ENCODE assay signal across 27 mouse cellular contexts in genomic region chr2:120095171-120095570, GRCm38 (mm10). TPM values are rescaled to one million over a fixed set of nuclear protein-coding genes. Genes with fewer than 3 reads are reported as not detected.
A peak's percentile ranks its signal among the peaks of the same experiment; 100 is the strongest.
DNase-seq lines count a peak whose midpoint lies in the region; ATAC-seq and TF ChIP-seq lines count a peak whose summit lies in the region.
"Had no signal": no experiment of that assay in that cellular context is flagged by ENCODE, and none has a peak within 500 bp of the region (broad histone marks: within the 10 kb centered on the region; RNA-seq: fewer than 3 reads in every experiment).

No protein-coding gene starts in this region.

- H3K4me2 ChIP-seq in heart, embryonic 13.5 days, result no peak overlapping the region
- H3K4me2 ChIP-seq in kidney, embryonic 16.5 days (replicated peaks; ENCODE audit: low read depth, low read length), result no peak overlapping the region
- H3K4me2 ChIP-seq: embryonic facial prominence, embryonic 13.5 days; embryonic facial prominence, embryonic 15.5 days; forebrain, embryonic 12.5 days had no signal

- H3K27me3 ChIP-seq in heart, embryonic 13.5 days (replicated peaks), result no peaks in the 10 kb centered on the region
- H3K27me3 ChIP-seq in heart, embryonic 10.5 days (ENCODE audit: insufficient read depth, poor library complexity, severe bottlenecking), result no peaks in the 10 kb centered on the region
- H3K27me3 ChIP-seq in kidney, embryonic 16.5 days (ENCODE audit: insufficient read depth, low read length), result no peaks in the 10 kb centered on the region
- H3K27me3 ChIP-seq: embryonic facial prominence, embryonic 13.5 days; embryonic facial prominence, embryonic 15.5 days; forebrain, embryonic 12.5 days; Patski had no signal

- no peak for TF ChIP-seq POLR2A in bone marrow macrophage, adult 2 months (IDR thresholded peaks at IDR 0.05; ENCODE audit: borderline replicate concordance, low read depth, low read length)

- 96% methylated on average over 4 of the region's 4 CpGs for WGBS in heart, embryonic 13.5 days
- 94% methylated on average over 4 of the region's 4 CpGs for WGBS in heart, embryonic 10.5 days
- 95% methylated on average over 4 of the region's 4 CpGs for WGBS in kidney, embryonic 16.5 days

- no peak overlapping the region for H3K9ac ChIP-seq in heart, embryonic 13.5 days
- H3K9ac ChIP-seq in kidney, embryonic 16.5 days (replicated peaks; ENCODE audit: low read length), result no peak overlapping the region
- H3K9ac ChIP-seq: embryonic facial prominence, embryonic 13.5 days; embryonic facial prominence, embryonic 15.5 days; forebrain, embryonic 12.5 days had no signal

- peak; percentile 14; the same call in 1 of the 2 replicates for TF ChIP-seq CTCF in bone marrow macrophage, adult 2 months (IDR thresholded peaks at IDR 0.05; ENCODE audit: low read depth, low read length)

- no peaks in the 10 kb centered on the region for H3K9me3 ChIP-seq in heart, embryonic 13.5 days
- H3K9me3 ChIP-seq in heart, embryonic 10.5 days, result no peaks in the 10 kb centered on the region
- no peaks in the 10 kb centered on the region for H3K9me3 ChIP-seq in kidney, embryonic 16.5 days (ENCODE audit: low read length)
- H3K9me3 ChIP-seq: embryonic facial prominence, embryonic 13.5 days; embryonic facial prominence, embryonic 15.5 days; forebrain, embryonic 10.5 days; forebrain, embryonic 12.5 days; G1E had no signal

- no peak overlapping the region for H3K4me3 ChIP-seq in heart, embryonic 13.5 days
- no peak overlapping the region for H3K4me3 ChIP-seq in heart, embryonic 10.5 days
- no peak overlapping the region for H3K4me3 ChIP-seq in bone marrow macrophage, adult 2 months (ENCODE audit: insufficient read depth, low read length)
- no peak overlapping the region for H3K4me3 ChIP-seq in kidney, embryonic 16.5 days (ENCODE audit: low read length)
- H3K4me3 ChIP-seq: embryonic facial prominence, embryonic 13.5 days; embryonic facial prominence, embryonic 15.5 days; erythroblast, embryonic 14.5 days; forebrain, embryonic 10.5 days; forebrain, embryonic 12.5 days had no signal

- intact Hi-C loops in heart, postnatal 36 days (cut with DNase I), result no loop called here

- H3K4me1 ChIP-seq in heart, embryonic 13.5 days, result peaks cover 69% of the 10 kb centered on the region
- H3K4me1 ChIP-seq in heart, embryonic 10.5 days, result peaks cover 61% of the 10 kb centered on the region
- H3K4me1 ChIP-seq in bone marrow macrophage, adult 2 months (ENCODE audit: control insufficient read depth, insufficient read depth, low read length), result peaks cover 51% of the 10 kb centered on the region
- no peaks in the 10 kb centered on the region for H3K4me1 ChIP-seq in kidney, embryonic 16.5 days (ENCODE audit: insufficient read depth, low read length)
- H3K4me1 ChIP-seq: forebrain, embryonic 10.5 days; forebrain, embryonic 12.5 days had no signal

- peak; percentile 91 for DNase-seq in heart, adult 11 months
- DNase-seq in heart, postnatal 36 days, result no peak
- DNase-seq in heart, embryonic 10.5 days (ENCODE audit: low spot score), result no peak
- no peak for DNase-seq in layer of hippocampus, postnatal 25 days (ENCODE audit: extremely low spot score in 1 of 2, low spot score in 1 of 2)
- DNase-seq: adrenal gland, adult 8-10 months; adrenal gland, postnatal 14 days; adrenal gland, postnatal 36 days; cerebellum, adult 11 months; cerebellum, adult 18-20 months; cerebellum, adult 8-10 months; cerebellum, adult 9-11 months; cerebellum, postnatal 14 days; cerebellum, postnatal 36 days; embryo, embryonic 11 days had no signal

- H3K27ac ChIP-seq in heart, embryonic 13.5 days (replicated peaks), result 0 out of 2 replicates have a peak overlapping the region, but pooled peaks have one; percentile 2
- no peak overlapping the region for H3K27ac ChIP-seq in heart, embryonic 10.5 days
- peak overlapping the region; percentile 18; the same call in 1 of the 2 replicates for H3K27ac ChIP-seq in bone marrow macrophage, adult 2 months (ENCODE audit: insufficient read depth, low read depth, low read length)
- no peak overlapping the region for H3K27ac ChIP-seq in kidney, embryonic 16.5 days (ENCODE audit: low read length)
- H3K27ac ChIP-seq: embryonic facial prominence, embryonic 13.5 days; embryonic facial prominence, embryonic 15.5 days; forebrain, embryonic 10.5 days; forebrain, embryonic 12.5 days had no signal

- ATAC-seq in heart, embryonic 13.5 days (ENCODE audit: extremely low read depth, insufficient number of reproducible peaks, low FRiP score, low TSS enrichment), result no peak
- ATAC-seq in kidney, embryonic 16.5 days (ENCODE audit: low FRiP score, low TSS enrichment), result no peak
- ATAC-seq: activated CD4-positive, CD25-positive, alpha-beta regulatory T cell, adult 4 months; forebrain, embryonic 14.5 days; forebrain, embryonic 16.5 days; Patski had no signal

- H3K36me3 ChIP-seq in heart, embryonic 13.5 days, result peaks cover 59% of the 10 kb centered on the region
- peaks cover 51% of the 10 kb centered on the region for H3K36me3 ChIP-seq in heart, embryonic 10.5 days
- no peaks in the 10 kb centered on the region; the same call in 1 of the 2 replicates for H3K36me3 ChIP-seq in kidney, embryonic 16.5 days (ENCODE audit: insufficient read depth, low read length)
- H3K36me3 ChIP-seq: embryonic facial prominence, embryonic 13.5 days; embryonic facial prominence, embryonic 15.5 days; forebrain, embryonic 12.5 days had no signal

RNA-seq across cellular contexts. Expression of gene Ehd4, which starts 59.2 kb away (rescaled TPM):
- total RNA-seq in heart, postnatal 36 days (2021), result 100 to 1,000 TPM; 372 to 460 TPM
- polyA plus RNA-seq in heart, embryonic 13.5 days (2015; fragmentation: Nextera tagmentation; extraction: Ambion mirVana), result 164 and 183 TPM in 2 replicates
- polyA plus RNA-seq in heart, embryonic 10.5 days (2016; fragmentation: Nextera tagmentation; extraction: Ambion mirVana), result 115 and 173 TPM in 2 replicates
- 327 and 347 TPM in 2 replicates for polyA plus RNA-seq in bone marrow macrophage, adult 2 months (2012; ENCODE audit: insufficient read depth, insufficient read length, missing spikeins)
- 1 to 10 TPM; 5.3 to 5.6 TPM for total RNA-seq in layer of hippocampus, postnatal 25 days (2021)
- polyA plus RNA-seq in kidney, embryonic 16.5 days (2015; fragmentation: Nextera tagmentation; extraction: Ambion mirVana), result 50.4 and 54.0 TPM in 2 replicates

Comparison
In these comparisons a context has a peak if more than half of its experiments do, and no peak if none do; other contexts are left out.
1. H3K27ac ChIP-seq: peak in heart, embryonic 13.5 days (single experiment) and bone marrow macrophage, adult 2 months (single experiment); none in heart, embryonic 10.5 days (single experiment) and kidney, embryonic 16.5 days (single experiment).